Mouse (Mus musculus): ENCODE data around the gene Fkbp14. TPM values are rescaled to one million over a fixed set of nuclear protein-coding genes. Genes with fewer than 3 reads are reported as not detected.

The Fkbp14 gene
- polyA plus RNA-seq, 1 experiment from 2014 or later = 28.5 TPM

GRCm38 (mm10) chr6:54555816-54556215 lies 41.3 kb downstream of the Fkbp14 start:
- H3K9ac ChIP-seq = no peak overlapping the region

GRCm38 (mm10) chr6:54554341-54555110 lies 42.6 kb downstream of the Fkbp14 start:
- Histone ChIP-seq H3K27me3 (no peaks in the 10 kb centered on the region), H3K9me3 (replicated peaks) (no peaks in the 10 kb centered on the region), H3K4me2 (no peak overlapping the region), H3K9ac (no peak overlapping the region), H3K4me1 (peaks cover 16% of the 10 kb centered on the region; the same call in 1 of the 2 replicates), H3K4me3 (replicated peaks) (no peak overlapping the region), H3K27ac (peak overlapping the region; percentile 28; the same call in 1 of the 2 replicates), H3K36me3 (no peaks in the 10 kb centered on the region)
- 52% methylated on average over 8 of the region's 8 CpGs for WGBS
- ATAC-seq (replicated peaks; ENCODE audit: low FRiP score) = peak; percentile 42; the same call in 1 of the 2 replicates

More at GRCm38 (mm10) chr6:54555816-54556215, 41.3 kb downstream of the Fkbp14 start:
- H3K36me3 ChIP-seq = no peaks in the 10 kb centered on the region
- 56% methylated on average over 1 of the region's 1 CpGs for WGBS
- no peaks in the 10 kb centered on the region for H3K9me3 ChIP-seq (replicated peaks)
- no peak overlapping the region for H3K4me2 ChIP-seq
- no peak overlapping the region for H3K27ac ChIP-seq
- ATAC-seq (replicated peaks; ENCODE audit: low FRiP score) = no peak
- H3K27me3 ChIP-seq = no peaks in the 10 kb centered on the region
- peaks cover 16% of the 10 kb centered on the region; the same call in 1 of the 2 replicates for H3K4me1 ChIP-seq
- no peak overlapping the region for H3K4me3 ChIP-seq (replicated peaks)

GRCm38 (mm10) chr6:54553632-54554031 lies 43.5 kb downstream of the Fkbp14 start:
- H3K4me1 ChIP-seq = peaks cover 22% of the 10 kb centered on the region
- H3K4me2 ChIP-seq = no peak overlapping the region
- H3K27me3 ChIP-seq = no peaks in the 10 kb centered on the region
- no peak for ATAC-seq (replicated peaks; ENCODE audit: low FRiP score)
- no peak overlapping the region for H3K27ac ChIP-seq
- H3K4me3 ChIP-seq (replicated peaks) = no peak overlapping the region
- no peaks in the 10 kb centered on the region for H3K36me3 ChIP-seq
- no peaks in the 10 kb centered on the region for H3K9me3 ChIP-seq (replicated peaks)
- 79% methylated on average over 2 of the region's 2 CpGs for WGBS
- no peak overlapping the region for H3K9ac ChIP-seq

GRCm38 (mm10) chr6:54552721-54553413 lies 44.2 kb downstream of the Fkbp14 start:
- Histone ChIP-seq H3K27me3 (no peaks in the 10 kb centered on the region), H3K27ac (no peak overlapping the region), H3K4me2 (no peak overlapping the region), H3K4me3 (replicated peaks) (no peak overlapping the region), H3K36me3 (no peaks in the 10 kb centered on the region), H3K9me3 (replicated peaks) (no peaks in the 10 kb centered on the region), H3K9ac (no peak overlapping the region), H3K4me1 (peaks cover 27% of the 10 kb centered on the region)
- WGBS = 76% methylated on average over 9 of the region's 9 CpGs
- ATAC-seq (replicated peaks; ENCODE audit: low FRiP score) = no peak

GRCm38 (mm10) chr6:54550801-54551323 lies 46.2 kb downstream of the Fkbp14 start:
- H3K9me3 ChIP-seq (replicated peaks) = no peaks in the 10 kb centered on the region
- H3K27me3 ChIP-seq = no peaks in the 10 kb centered on the region
- peaks cover 27% of the 10 kb centered on the region for H3K4me1 ChIP-seq
- H3K4me2 ChIP-seq = no peak overlapping the region
- H3K9ac ChIP-seq = no peak overlapping the region
- ATAC-seq (replicated peaks; ENCODE audit: low FRiP score) = no peak
- no peak overlapping the region for H3K27ac ChIP-seq
- 41% methylated on average over 7 of the region's 7 CpGs for WGBS
- H3K36me3 ChIP-seq = no peaks in the 10 kb centered on the region
- no peak overlapping the region for H3K4me3 ChIP-seq (replicated peaks)

DNA sequence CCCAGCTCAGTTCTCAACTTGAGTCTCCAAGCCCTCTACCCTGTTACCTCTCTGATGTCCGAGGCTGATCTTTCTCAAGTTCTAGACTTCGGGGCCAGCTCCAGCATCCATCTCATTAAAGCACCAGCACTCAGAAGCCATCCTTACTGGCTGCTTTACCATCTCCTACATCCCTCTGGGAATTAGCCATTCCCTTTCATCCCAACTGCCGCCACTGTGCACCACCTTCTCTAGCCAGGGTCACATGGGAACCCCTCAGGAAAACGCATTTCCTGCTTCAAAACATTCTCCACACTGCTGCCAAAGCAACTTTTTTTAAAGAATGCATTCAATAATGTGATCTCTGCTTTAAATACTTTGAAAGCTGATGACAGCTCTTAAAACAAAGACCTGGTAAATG lies 47.8 kb downstream of the Fkbp14 start:
- H3K4me2 ChIP-seq = no peak overlapping the region
- no peaks in the 10 kb centered on the region for H3K36me3 ChIP-seq
- no peak overlapping the region for H3K27ac ChIP-seq
- H3K4me3 ChIP-seq (replicated peaks) = no peak overlapping the region
- H3K9ac ChIP-seq = no peak overlapping the region
- H3K4me1 ChIP-seq = peaks cover 24% of the 10 kb centered on the region
- ATAC-seq (replicated peaks; ENCODE audit: low FRiP score) = no peak
- 59% methylated on average over 4 of the region's 4 CpGs for WGBS
- no peaks in the 10 kb centered on the region for H3K9me3 ChIP-seq (replicated peaks)
- no peaks in the 10 kb centered on the region for H3K27me3 ChIP-seq

- H3K4me1 ChIP-seq = peaks cover 19% of the 10 kb centered on the region
- H3K9ac ChIP-seq = no peak overlapping the region
- H3K4me3 ChIP-seq (replicated peaks) = no peak overlapping the region
- no peak; the same call in 1 of the 2 replicates for ATAC-seq (replicated peaks; ENCODE audit: low FRiP score)
- 60% methylated on average over 13 of the region's 13 CpGs for WGBS
- H3K27ac ChIP-seq = no peak overlapping the region
- no peaks in the 10 kb centered on the region for H3K27me3 ChIP-seq
- H3K4me2 ChIP-seq = 0 out of 2 replicates have a peak overlapping the region, but pooled peaks have one; percentile 3
- H3K36me3 ChIP-seq = no peaks in the 10 kb centered on the region
- no peaks in the 10 kb centered on the region for H3K9me3 ChIP-seq (replicated peaks)
Measured at GRCm38 (mm10) chr6:54548314-54549019, 48.6 kb downstream of the Fkbp14 start.

DNA sequence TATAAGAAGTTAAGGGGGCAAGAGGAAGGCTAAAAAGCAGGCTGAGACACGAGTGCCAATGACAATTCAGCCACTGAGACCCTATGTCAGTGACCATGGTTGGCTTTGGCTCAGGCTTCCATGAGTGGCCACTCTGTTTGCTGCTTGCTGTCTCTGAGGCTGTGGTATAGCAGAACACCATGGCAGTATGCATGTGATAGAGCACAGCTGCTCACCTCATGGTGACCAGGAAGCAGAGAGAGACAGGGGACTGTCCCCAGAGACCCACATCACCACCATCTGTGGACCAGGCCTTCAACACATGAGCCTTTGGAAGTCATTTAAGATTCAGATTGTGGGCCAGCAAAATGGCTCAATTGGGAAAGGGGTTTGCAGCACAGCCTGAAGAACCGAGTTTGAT lies 53.5 kb downstream of the Fkbp14 start:
- H3K4me2 ChIP-seq = no peak overlapping the region
- H3K27ac ChIP-seq = no peak overlapping the region
- no peaks in the 10 kb centered on the region for H3K36me3 ChIP-seq
- no peak overlapping the region for H3K9ac ChIP-seq
- no peaks in the 10 kb centered on the region for H3K27me3 ChIP-seq
- 80% methylated on average over 2 of the region's 2 CpGs for WGBS
- no peak overlapping the region for H3K4me3 ChIP-seq (replicated peaks)
- peaks cover 15% of the 10 kb centered on the region for H3K4me1 ChIP-seq
- no peak for ATAC-seq (replicated peaks; ENCODE audit: low FRiP score)
- H3K9me3 ChIP-seq (replicated peaks) = no peaks in the 10 kb centered on the region

GRCm38 (mm10) chr6:54542836-54543235 lies 54.3 kb downstream of the Fkbp14 start:
- ATAC-seq (replicated peaks; ENCODE audit: low FRiP score) = no peak

GRCm38 (mm10) chr6:54540252-54540887 lies 56.7 kb downstream of the Fkbp14 start:
- Histone ChIP-seq H3K27ac (no peak overlapping the region), H3K9me3 (replicated peaks) (no peaks in the 10 kb centered on the region), H3K9ac (no peak overlapping the region), H3K36me3 (no peaks in the 10 kb centered on the region), H3K4me3 (replicated peaks) (no peak overlapping the region), H3K4me1 (peaks cover 11% of the 10 kb centered on the region; the same call in 1 of the 2 replicates), H3K4me2 (no peak overlapping the region), H3K27me3 (no peaks in the 10 kb centered on the region)
- no peak for ATAC-seq (replicated peaks; ENCODE audit: low FRiP score)
- 70% methylated on average over 9 of the region's 9 CpGs for WGBS

More at GRCm38 (mm10) chr6:54542836-54543235, 54.3 kb downstream of the Fkbp14 start:
- Histone ChIP-seq H3K27ac (no peak overlapping the region), H3K4me1 (peaks cover 11% of the 10 kb centered on the region; the same call in 1 of the 2 replicates), H3K36me3 (no peaks in the 10 kb centered on the region), H3K9ac (no peak overlapping the region), H3K9me3 (replicated peaks) (no peaks in the 10 kb centered on the region), H3K27me3 (no peaks in the 10 kb centered on the region), H3K4me2 (no peak overlapping the region), H3K4me3 (replicated peaks) (no peak overlapping the region)
- 88% methylated on average over 7 of the region's 7 CpGs for WGBS

- no peak for ATAC-seq (replicated peaks; ENCODE audit: low FRiP score)
- no peaks in the 10 kb centered on the region for H3K27me3 ChIP-seq
- H3K4me1 ChIP-seq = peaks cover 11% of the 10 kb centered on the region; the same call in 1 of the 2 replicates
- no peaks in the 10 kb centered on the region for H3K36me3 ChIP-seq
- no peak overlapping the region for H3K9ac ChIP-seq
- no peaks in the 10 kb centered on the region for H3K9me3 ChIP-seq (replicated peaks)
- 64% methylated on average over 7 of the region's 7 CpGs for WGBS
- H3K27ac ChIP-seq = no peak overlapping the region
- H3K4me2 ChIP-seq = no peak overlapping the region
- H3K4me3 ChIP-seq (replicated peaks) = no peak overlapping the region
Measured at GRCm38 (mm10) chr6:54539396-54539795, 57.7 kb downstream of the Fkbp14 start.
